Comparison of ENCODE assay signal across 21 mouse cellular contexts in the genomic region with DNA sequence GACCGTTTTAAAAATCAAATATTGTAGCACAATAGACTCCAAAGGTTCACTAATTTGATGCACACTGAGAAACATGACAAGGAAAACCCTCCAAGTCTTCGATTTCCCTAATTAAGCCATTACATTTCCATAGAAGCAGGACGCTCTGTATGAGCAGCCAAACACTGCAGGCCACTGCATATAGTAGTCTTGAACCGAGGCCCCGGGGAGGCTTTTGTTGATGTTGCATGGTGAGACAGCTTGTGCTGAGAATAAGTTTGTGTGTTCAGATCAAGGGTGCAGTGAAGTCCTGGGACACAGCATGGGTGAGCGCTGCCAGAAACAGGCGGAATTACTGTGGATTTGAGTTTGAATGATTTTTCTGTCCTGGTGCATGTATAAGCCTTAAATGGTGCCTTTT.
"Had no signal": no experiment of that assay in that cellular context is flagged by ENCODE, and none has a peak within 500 bp of the region (broad histone marks: within the 10 kb centered on the region; RNA-seq: fewer than 3 reads in every experiment).

No protein-coding gene starts in this region.

- H3K4me3 ChIP-seq: liver, embryonic 15.5 days; lung, embryonic 15.5 days; midbrain, embryonic 12.5 days; myocyte; neural tube, embryonic 13.5 days; neural tube, embryonic 15.5 days had no signal

- H3K4me1 ChIP-seq: liver, embryonic 15.5 days had no signal

- H3K9ac ChIP-seq: liver, embryonic 15.5 days; liver, postnatal 0 days; lung, embryonic 15.5 days; midbrain, embryonic 12.5 days; neural tube, embryonic 13.5 days; neural tube, embryonic 15.5 days had no signal

- H3K27me3 ChIP-seq: liver, embryonic 15.5 days; lung, embryonic 15.5 days; neural tube, embryonic 13.5 days; neural tube, embryonic 15.5 days had no signal

- H3K4me2 ChIP-seq: liver, embryonic 15.5 days; lung, embryonic 15.5 days; midbrain, embryonic 12.5 days; neural tube, embryonic 13.5 days; neural tube, embryonic 15.5 days had no signal

- H3K36me3 ChIP-seq: liver, embryonic 15.5 days; lung, embryonic 15.5 days; midbrain, embryonic 12.5 days; neural tube, embryonic 13.5 days; neural tube, embryonic 15.5 days had no signal

- ATAC-seq: liver, postnatal 0 days; lung, postnatal 0 days; midbrain, embryonic 16.5 days had no signal

- DNase-seq: liver, postnatal 0 days; lung, adult 2 months; lung, postnatal 14 days; lung, postnatal 36 days; midbrain, embryonic 14.5 days; retina, postnatal 1 day; right cerebral cortex, adult 18-20 months; right cerebral cortex, postnatal 25 days; right cerebral cortex, postnatal 4 days; spleen, adult 18-20 months; thymus, adult 18-20 months; thymus, postnatal 14 days; thymus, postnatal 36 days had no signal

- H3K9me3 ChIP-seq: liver, embryonic 15.5 days; lung, embryonic 15.5 days; midbrain, embryonic 12.5 days; neural tube, embryonic 15.5 days had no signal

- H3K27ac ChIP-seq: liver, embryonic 15.5 days; lung, embryonic 15.5 days; midbrain, embryonic 12.5 days; neural tube, embryonic 13.5 days; neural tube, embryonic 15.5 days had no signal
